Mouse (Mus musculus) cerebellum, postnatal 10 days (tissue): ENCODE measurements at regions not wholly inside any gene's neighbourhood (a gene's known extent, or its start where the extent isn't known, plus 50 kb on each side); places are given as distances from the start of the nearest gene placed in this dataset.
A peak's percentile ranks its signal among the peaks of the same experiment; 100 is the strongest.
"Not testable (repeated sequence)": the region's sequence is repeated elsewhere in the genome, so short reads cannot be mapped to it uniquely, and the experiment has no call there.

Experiments
- DNase-seq, 2 experiments: peaks; one replicate each; pipeline ENCODE4 v3.0.0; 2021; ENCODE audit warnings: mixed read lengths in 2 of 2

DNA sequence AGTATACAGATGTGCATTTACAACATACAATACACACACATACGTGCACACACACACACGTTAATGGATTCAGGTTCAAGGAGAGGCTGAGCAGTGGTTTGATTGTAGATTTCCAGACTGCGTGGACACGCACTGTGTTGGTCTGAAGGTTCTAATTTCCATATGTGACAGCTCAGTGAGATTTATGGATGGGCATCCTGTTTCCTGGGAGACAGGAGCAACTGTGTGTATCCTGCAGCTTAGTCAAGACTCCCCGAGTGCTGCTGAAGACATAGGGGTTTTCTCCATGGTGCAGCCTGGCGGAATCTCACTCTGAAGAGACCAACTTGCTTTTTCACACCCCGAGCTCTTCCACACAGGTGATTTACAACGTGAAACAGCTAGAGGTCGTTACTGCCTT, 119.3 kb upstream of the Foxk1 start:
- no peak for DNase-seq

GRCm38 (mm10) chr5:142287981-142288380, 113.3 kb upstream of the Foxk1 start:
- peak; percentile 23 to 36 for DNase-seq

GRCm38 (mm10) chr5:142291451-142291850, 109.8 kb upstream of the Foxk1 start:
- peak; percentile 47 to 49 for DNase-seq

DNA sequence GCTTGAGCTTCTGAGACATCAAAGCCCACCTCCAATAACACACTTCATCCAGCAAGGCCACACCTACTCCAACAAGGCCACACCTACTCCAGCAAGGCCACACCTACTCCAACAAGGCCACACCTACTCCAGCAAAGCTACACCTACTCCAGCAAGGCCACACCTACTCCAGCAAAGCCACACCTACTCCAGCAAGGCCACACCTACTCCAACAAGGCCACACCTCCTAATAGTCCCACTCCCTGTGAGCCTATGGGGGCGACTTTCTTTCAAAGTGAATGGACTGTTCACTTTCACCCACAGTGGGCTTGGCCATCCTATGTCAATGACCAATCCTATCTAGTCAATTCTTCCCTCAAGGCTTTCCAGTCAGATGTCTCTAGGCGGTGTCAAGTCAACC, 104.9 kb upstream of the Foxk1 start:
- DNase-seq = not testable (repeated sequence)

DNA sequence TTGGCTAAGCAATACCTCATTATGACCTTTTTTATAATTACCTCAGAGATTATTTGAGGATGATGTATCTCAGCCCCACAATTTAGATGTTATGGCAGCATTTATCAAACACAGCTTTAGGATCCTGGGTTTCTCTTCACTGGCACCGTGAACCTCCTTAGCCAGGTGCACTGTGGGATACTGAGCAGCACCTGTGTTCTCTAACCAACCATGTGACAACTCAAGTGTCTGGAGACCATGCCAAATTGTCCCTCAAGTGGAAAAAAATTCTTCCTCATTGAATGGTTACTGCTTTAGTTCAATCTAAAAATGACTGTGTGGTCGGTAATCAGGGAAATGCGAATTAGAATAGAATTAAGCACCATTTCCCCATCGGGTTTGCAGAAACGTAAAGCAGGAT, 101.7 kb upstream of the Foxk1 start:
- peak; percentile 67 to 74 for DNase-seq

DNA sequence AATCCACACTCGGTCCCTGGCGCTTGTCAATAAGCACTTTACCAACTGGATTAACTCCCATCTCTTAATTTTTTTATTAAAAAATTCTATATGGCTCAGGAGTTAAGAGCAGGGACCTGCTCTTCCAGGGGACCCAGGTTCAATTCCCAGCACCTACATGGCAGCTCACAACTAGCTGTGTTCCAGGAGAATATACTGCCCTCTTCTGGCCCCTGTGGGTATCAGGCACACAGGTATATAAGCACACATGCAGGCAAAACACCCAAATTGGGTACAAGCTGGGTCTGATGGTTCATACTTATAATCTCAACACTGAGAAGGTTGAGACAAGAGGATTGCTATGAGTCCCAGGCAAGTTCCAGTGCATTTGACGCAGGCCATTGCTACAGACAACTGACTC, 92.8 kb upstream of the Foxk1 start:
- DNase-seq = no peak

GRCm38 (mm10) chr5:142313944-142314343, 87.4 kb upstream of the Foxk1 start:
- DNase-seq = peak; percentile 57 to 62

DNA sequence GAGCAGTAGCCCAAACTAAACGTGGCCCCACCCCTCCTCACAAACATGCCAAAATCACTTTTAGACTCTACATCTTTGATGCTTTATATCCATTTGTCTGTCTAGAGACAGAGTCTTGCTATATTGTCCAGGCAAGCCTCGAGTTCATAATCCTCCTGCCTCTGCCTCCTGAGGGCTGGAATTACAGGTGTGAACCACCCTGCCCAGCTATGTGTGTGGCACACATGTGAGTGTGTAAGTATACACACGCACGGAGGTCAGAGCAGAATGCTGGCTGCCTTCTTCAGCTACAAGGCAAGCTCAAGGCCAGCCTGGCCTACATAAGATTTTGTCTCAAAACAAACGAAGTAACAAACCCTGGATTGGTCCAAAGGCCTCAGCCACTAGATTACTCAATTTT, 86.8 kb upstream of the Foxk1 start:
- DNase-seq = no peak

GRCm38 (mm10) chr5:142319268-142319667, 82.0 kb upstream of the Foxk1 start:
- peak; percentile 83 to 91 for DNase-seq

GRCm38 (mm10) chr5:142321316-142321715, 80.0 kb upstream of the Foxk1 start:
- no peak for DNase-seq

- DNase-seq = no peak
Measured at GRCm38 (mm10) chr5:142324928-142325327, 76.4 kb upstream of the Foxk1 start.

DNA sequence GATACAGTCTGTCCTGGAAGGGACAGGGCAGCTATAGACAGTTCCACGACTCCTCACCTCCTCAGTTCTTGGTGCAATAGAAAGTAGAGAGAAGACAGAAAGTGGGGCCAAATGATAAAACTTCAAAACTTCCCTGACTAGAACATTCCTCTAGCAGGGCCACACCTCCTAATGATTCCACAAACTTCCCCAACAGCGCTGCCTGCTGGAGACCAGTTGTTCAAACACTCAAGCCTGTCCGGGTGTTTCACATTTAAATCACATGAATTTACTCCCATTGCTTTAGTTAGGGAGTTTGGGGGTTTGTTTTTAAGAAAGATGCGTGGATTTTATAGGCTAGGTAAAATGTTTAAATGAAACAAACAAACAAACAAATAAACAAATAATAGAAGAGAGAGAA, 75.7 kb upstream of the Foxk1 start:
- peak; percentile 50 to 57 for DNase-seq

GRCm38 (mm10) chr5:142327261-142327660, 74.0 kb upstream of the Foxk1 start:
- peak; percentile 67 to 80 for DNase-seq

DNA sequence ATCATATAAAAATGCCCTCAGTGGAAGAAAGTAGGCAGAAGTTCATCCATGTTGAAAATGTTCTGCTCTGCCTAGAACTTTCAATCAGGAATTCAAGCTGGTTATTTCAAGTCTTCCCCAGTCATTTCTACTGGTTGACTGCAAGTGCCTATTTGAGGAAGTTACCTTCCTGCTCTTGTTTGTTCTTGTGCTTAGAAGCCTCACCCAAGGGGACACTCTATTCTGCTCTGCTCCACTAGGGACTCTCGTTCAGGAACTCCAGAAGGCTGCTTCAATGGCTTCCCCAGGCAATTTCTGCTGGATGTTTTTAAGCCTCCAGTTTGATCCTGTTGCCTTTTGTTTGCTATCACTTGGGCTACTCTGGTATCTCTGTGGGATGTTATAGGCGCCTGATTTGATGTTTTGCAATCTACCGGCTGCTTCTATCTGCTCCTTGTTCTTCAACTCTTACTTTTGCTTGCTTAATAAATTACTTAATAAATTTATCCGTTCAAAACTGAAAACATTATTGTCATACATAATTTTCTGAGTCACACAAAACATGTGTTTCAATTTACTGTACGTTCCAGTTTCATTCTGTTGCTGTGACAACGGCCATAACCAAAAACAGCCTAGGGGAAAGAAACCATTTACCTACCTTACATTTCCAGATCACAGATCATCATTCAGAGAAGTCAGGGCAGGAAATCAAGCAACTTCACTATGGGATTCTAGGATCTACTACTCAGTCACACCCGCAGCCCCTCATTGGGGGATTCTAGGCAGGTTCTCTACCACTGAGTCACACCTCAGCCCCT, 71.4 kb upstream of the Foxk1 start:
- no peak for DNase-seq

GRCm38 (mm10) chr5:142332744-142333143, 68.6 kb upstream of the Foxk1 start:
- no peak for DNase-seq

DNA sequence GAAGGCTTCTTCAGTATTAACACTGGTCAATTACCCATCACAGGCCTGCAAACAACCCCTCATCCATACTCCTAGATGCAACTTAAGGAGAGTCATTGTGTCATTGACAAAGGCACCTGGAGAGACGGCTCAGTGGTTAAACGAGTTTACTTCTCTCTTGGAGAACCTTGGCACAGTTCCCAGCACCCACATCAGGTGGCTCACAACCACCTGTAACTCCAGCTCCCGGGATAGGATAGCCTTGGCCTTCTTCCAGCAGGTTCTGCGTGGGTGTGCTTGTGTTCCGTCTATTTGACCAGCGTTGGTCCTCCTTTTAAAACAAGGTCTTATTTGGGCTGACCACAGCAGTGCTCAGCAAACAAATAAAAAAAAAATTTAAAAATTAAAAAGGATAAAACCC, 63.9 kb upstream of the Foxk1 start:
- DNase-seq = peak in 1 of 2 experiments; percentile 23

GRCm38 (mm10) chr5:142338051-142338450, 63.2 kb upstream of the Foxk1 start:
- peak; percentile 48 to 60 for DNase-seq

GRCm38 (mm10) chr5:142340205-142341025, 60.9 kb upstream of the Foxk1 start:
- peak; percentile 62 to 72 for DNase-seq

DNA sequence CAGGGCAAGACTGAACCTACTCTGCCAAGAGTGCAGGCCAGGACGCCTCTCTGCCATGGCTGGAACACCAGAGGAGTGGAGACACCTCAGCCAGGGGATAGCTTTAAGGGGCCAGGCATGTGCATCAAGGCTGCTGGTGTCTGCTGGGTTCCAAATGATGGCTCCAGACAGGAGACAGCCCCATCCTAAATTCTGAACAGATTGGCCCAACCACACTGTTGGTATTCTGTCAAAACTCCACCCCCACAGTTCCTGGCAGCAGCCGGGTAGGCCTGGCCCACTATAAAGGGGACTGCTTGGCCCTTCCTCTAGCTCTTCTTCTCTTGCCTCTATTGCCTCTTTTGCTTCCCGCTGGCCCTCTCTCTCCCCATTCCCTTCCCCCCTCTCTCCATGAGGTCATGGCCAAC, 60.3 kb upstream of the Foxk1 start:
- peak; percentile 71 to 77 for DNase-seq

DNA sequence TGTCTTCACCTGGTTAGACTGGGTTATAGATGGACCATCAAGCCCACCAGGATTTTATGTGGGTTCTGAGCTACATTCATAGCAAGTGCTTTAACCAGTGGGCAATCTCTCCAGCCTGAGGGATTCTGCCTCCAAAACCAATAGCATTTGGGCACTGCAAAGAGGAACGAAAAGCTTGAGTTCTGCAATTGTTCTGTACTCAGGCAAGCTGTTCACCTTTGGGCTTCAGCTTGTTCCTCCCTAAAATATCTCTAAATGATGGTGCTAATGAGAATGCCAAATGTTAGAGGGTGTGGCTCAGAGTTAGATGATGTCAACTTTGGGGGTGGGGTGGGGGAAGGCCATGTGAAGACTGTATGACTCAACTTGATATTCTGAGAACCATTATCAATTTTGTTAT, 54.8 kb upstream of the Foxk1 start:
- no peak for DNase-seq

GRCm38 (mm10) chr5:142350574-142350973, 50.7 kb upstream of the Foxk1 start:
- DNase-seq = peak; percentile 42 to 61
